Mouse (Mus musculus) G1E (cell line): ENCODE measurements around the gene Gm44502.

ENCODE experiments used
- CTCF ChIP-seq: IDR thresholded peaks from 2 replicates; pipeline ENCODE4 v1.5.1; 2012; ENCODE audit warnings: low read depth, low read length, inconsistent platforms, mixed read lengths
- GATA1 ChIP-seq: IDR thresholded peaks from 2 replicates; pipeline ENCODE4 v1.6.1; 2012; ENCODE audit warnings: borderline replicate concordance, low read length, inconsistent platforms, mixed read lengths
- POLR2AphosphoS5 ChIP-seq: IDR thresholded peaks from 2 replicates; pipeline ENCODE4 v1.6.1; 2012; ENCODE audit warnings: low read depth, low read length, inconsistent platforms; ENCODE audit not compliant: insufficient replicate concordance
- TAL1 ChIP-seq: conservative IDR thresholded peaks from 2 replicates; pipeline ENCODE4 v1.6.1; 2012; ENCODE audit warnings: low read depth, low read length, inconsistent platforms, mixed read lengths

DNA sequence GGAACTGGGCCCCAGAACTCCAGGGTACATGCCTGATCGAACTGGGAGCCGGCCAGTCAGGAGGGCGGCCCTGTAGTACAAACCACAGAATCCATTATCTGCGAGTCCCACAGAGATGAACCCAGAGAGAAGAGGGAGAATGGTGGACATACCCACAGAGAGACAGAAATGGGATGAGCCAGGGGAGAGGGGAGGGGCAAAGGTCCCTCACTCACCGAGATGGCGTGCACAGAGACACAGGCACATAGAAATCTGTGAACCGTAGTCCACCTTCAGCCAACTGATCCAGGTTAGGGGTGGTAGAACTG lies 45.8 kb upstream of the Gm44502 start:
- TF ChIP-seq CTCF (no peak), POLR2AphosphoS5 (no peak), GATA1 (no peak), TAL1 (no peak)
